Mouse (Mus musculus): ENCODE data around the gene Myo1a. TPM values are rescaled to one million over a fixed set of nuclear protein-coding genes. Genes with fewer than 3 reads are reported as not detected.
"Not testable (repeated sequence)": the region's sequence is repeated elsewhere in the genome, so short reads cannot be mapped to it uniquely, and the experiment has no call there.

Gene Myo1a
- polyA plus RNA-seq, 1 experiment from 2014 or later: 0.29 TPM

GRCm38 (mm10) chr10:127747254-127747653 lies 42.3 kb downstream of the Myo1a start:
- H3K4me2 ChIP-seq: peak overlapping the region; percentile 66; the same call in 1 of the 2 replicates
- H3K9me3 ChIP-seq (replicated peaks): no peaks in the 10 kb centered on the region
- H3K36me3 ChIP-seq: peaks cover 28% of the 10 kb centered on the region; the same call in 1 of the 2 replicates
- H3K27me3 ChIP-seq: no peaks in the 10 kb centered on the region
- no peak overlapping the region for H3K4me3 ChIP-seq
- no peak overlapping the region for H3K9ac ChIP-seq
- ATAC-seq (replicated peaks; ENCODE audit: insufficient number of reproducible peaks, insufficient read depth, low FRiP score, low read depth): no peak
- 80% methylated on average over 8 of the region's 8 CpGs for WGBS
- H3K4me1 ChIP-seq (replicated peaks): peaks cover 17% of the 10 kb centered on the region
- no peak overlapping the region for H3K27ac ChIP-seq

- peaks cover 11% of the 10 kb centered on the region; the same call in 1 of the 2 replicates for H3K36me3 ChIP-seq
- H3K4me2 ChIP-seq: peak overlapping the region; percentile 66
- no peaks in the 10 kb centered on the region for H3K27me3 ChIP-seq
- 11% methylated on average over 8 of the region's 8 CpGs for WGBS
- no peak overlapping the region; the same call in 1 of the 2 replicates for H3K9ac ChIP-seq
- no peak for ATAC-seq (replicated peaks; ENCODE audit: insufficient number of reproducible peaks, insufficient read depth, low FRiP score, low read depth)
- peak overlapping the region; percentile 50 for H3K4me3 ChIP-seq
- no peaks in the 10 kb centered on the region for H3K9me3 ChIP-seq (replicated peaks)
- peaks cover 17% of the 10 kb centered on the region for H3K4me1 ChIP-seq (replicated peaks)
- H3K27ac ChIP-seq: peak overlapping the region; percentile 63
Measured at GRCm38 (mm10) chr10:127748847-127749612, 44.1 kb downstream of the Myo1a start.

GRCm38 (mm10) chr10:127750136-127750777 lies 45.3 kb downstream of the Myo1a start:
- no peaks in the 10 kb centered on the region for H3K9me3 ChIP-seq (replicated peaks)
- peak overlapping the region; percentile 40; the same call in 1 of the 2 replicates for H3K9ac ChIP-seq
- no peaks in the 10 kb centered on the region for H3K27me3 ChIP-seq
- peak overlapping the region; percentile 66 for H3K4me2 ChIP-seq
- H3K36me3 ChIP-seq: peaks cover 5% of the 10 kb centered on the region; the same call in 1 of the 2 replicates
- peaks cover 29% of the 10 kb centered on the region for H3K4me1 ChIP-seq (replicated peaks)
- no peak for ATAC-seq (replicated peaks; ENCODE audit: insufficient number of reproducible peaks, insufficient read depth, low FRiP score, low read depth)
- H3K27ac ChIP-seq: peak overlapping the region; percentile 63
- peak overlapping the region; percentile 50 for H3K4me3 ChIP-seq
- 42% methylated on average over 24 of the region's 24 CpGs for WGBS

GRCm38 (mm10) chr10:127751548-127751947 lies 46.6 kb downstream of the Myo1a start, which contains the start of gene Gpr182:
Gpr182 (minus strand) TSS chr10:127751732.
- H3K4me2 ChIP-seq: peak within 1 kb of the TSS; percentile 66

GRCm38 (mm10) chr10:127754566-127755166 lies 49.7 kb downstream of the Myo1a start:
- H3K4me3 ChIP-seq: no peak overlapping the region
- no peaks in the 10 kb centered on the region for H3K27me3 ChIP-seq
- H3K9me3 ChIP-seq (replicated peaks): no peaks in the 10 kb centered on the region
- H3K4me2 ChIP-seq: no peak overlapping the region
- H3K36me3 ChIP-seq: no peaks in the 10 kb centered on the region
- no peak; the same call in 1 of the 2 replicates for ATAC-seq (replicated peaks; ENCODE audit: insufficient number of reproducible peaks, insufficient read depth, low FRiP score, low read depth)
- 64% methylated on average over 6 of the region's 6 CpGs for WGBS
- peak overlapping the region; percentile 65 for H3K27ac ChIP-seq
- peaks cover 18% of the 10 kb centered on the region for H3K4me1 ChIP-seq (replicated peaks)
- H3K9ac ChIP-seq: no peak overlapping the region

More at GRCm38 (mm10) chr10:127751548-127751947, 46.6 kb downstream of the Myo1a start, which contains the start of gene Gpr182:
- 39% methylated on average over 8 of the region's 8 CpGs for WGBS
- peak within 1 kb of the TSS; percentile 63 for H3K27ac ChIP-seq
- H3K27me3 ChIP-seq: no peaks in the 10 kb centered on the region
- no peaks in the 10 kb centered on the region; the same call in 1 of the 2 replicates for H3K36me3 ChIP-seq
- peak within 1 kb of the TSS; percentile 50 for H3K4me3 ChIP-seq
- H3K9me3 ChIP-seq (replicated peaks): no peaks in the 10 kb centered on the region
- 0 out of 2 replicates have a peak, but pooled peaks have one; percentile 47 for ATAC-seq (replicated peaks; ENCODE audit: insufficient number of reproducible peaks, insufficient read depth, low FRiP score, low read depth)
- H3K9ac ChIP-seq: peak within 1 kb of the TSS; percentile 40; the same call in 1 of the 2 replicates
- H3K4me1 ChIP-seq (replicated peaks): peaks cover 30% of the 10 kb centered on the region

- no peak overlapping the region for H3K9ac ChIP-seq
- H3K4me2 ChIP-seq: no peak overlapping the region
- H3K4me1 ChIP-seq (replicated peaks): peaks cover 15% of the 10 kb centered on the region
- H3K9me3 ChIP-seq (replicated peaks): no peaks in the 10 kb centered on the region
- no peaks in the 10 kb centered on the region for H3K36me3 ChIP-seq
- ATAC-seq (replicated peaks; ENCODE audit: insufficient number of reproducible peaks, insufficient read depth, low FRiP score, low read depth): no peak
- H3K4me3 ChIP-seq: no peak overlapping the region
- 41% methylated on average over 3 of the region's 3 CpGs for WGBS
- peak overlapping the region; percentile 64 for H3K27ac ChIP-seq
- no peaks in the 10 kb centered on the region for H3K27me3 ChIP-seq
Measured at GRCm38 (mm10) chr10:127755246-127755645, 50.3 kb downstream of the Myo1a start.

DNA sequence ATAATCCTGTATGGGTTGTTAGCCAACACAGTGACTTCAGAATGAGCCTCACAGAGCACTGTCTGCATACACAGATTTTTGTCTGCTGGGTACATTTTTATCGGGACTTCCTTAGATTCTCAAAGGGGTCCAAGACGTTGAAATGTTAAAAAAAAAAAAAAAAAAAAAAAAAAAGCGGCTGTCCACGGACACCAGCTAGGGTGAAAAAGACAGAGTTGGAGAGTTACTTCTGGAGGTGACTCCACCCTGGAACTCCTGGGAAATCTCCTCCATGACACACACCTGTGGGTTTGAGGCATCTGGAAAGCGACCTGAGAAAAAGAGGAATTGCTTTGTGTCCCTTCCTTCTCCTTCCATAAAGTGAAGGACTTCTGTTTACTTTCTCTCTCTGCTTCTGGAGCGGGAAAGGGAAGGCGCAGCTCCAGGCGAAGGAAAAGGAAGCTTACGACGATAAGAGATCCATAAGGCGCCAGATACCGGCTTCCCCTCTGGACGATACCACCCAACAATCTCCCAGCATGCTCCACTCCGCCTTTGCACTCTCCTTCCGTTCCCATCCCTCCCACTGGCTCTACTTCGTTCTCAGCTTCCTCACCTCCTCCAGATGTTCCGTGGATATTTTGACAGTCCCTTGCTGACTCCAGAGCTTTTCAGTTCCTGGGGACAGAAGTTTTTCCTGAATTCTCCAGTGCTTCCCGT lies 50.9 kb downstream of the Myo1a start:
- peak overlapping the region; percentile 52 for H3K4me2 ChIP-seq
- H3K27ac ChIP-seq: peak overlapping the region; percentile 64
- no peaks in the 10 kb centered on the region for H3K36me3 ChIP-seq
- H3K4me3 ChIP-seq: peak overlapping the region; percentile 24
- peaks cover 13% of the 10 kb centered on the region for H3K4me1 ChIP-seq (replicated peaks)
- H3K27me3 ChIP-seq: no peaks in the 10 kb centered on the region
- H3K9ac ChIP-seq: no peak overlapping the region
- 23% methylated on average over 18 of the region's 18 CpGs for WGBS
- H3K9me3 ChIP-seq (replicated peaks): no peaks in the 10 kb centered on the region
- peak; percentile 61 for ATAC-seq (replicated peaks; ENCODE audit: insufficient number of reproducible peaks, insufficient read depth, low FRiP score, low read depth)

DNA sequence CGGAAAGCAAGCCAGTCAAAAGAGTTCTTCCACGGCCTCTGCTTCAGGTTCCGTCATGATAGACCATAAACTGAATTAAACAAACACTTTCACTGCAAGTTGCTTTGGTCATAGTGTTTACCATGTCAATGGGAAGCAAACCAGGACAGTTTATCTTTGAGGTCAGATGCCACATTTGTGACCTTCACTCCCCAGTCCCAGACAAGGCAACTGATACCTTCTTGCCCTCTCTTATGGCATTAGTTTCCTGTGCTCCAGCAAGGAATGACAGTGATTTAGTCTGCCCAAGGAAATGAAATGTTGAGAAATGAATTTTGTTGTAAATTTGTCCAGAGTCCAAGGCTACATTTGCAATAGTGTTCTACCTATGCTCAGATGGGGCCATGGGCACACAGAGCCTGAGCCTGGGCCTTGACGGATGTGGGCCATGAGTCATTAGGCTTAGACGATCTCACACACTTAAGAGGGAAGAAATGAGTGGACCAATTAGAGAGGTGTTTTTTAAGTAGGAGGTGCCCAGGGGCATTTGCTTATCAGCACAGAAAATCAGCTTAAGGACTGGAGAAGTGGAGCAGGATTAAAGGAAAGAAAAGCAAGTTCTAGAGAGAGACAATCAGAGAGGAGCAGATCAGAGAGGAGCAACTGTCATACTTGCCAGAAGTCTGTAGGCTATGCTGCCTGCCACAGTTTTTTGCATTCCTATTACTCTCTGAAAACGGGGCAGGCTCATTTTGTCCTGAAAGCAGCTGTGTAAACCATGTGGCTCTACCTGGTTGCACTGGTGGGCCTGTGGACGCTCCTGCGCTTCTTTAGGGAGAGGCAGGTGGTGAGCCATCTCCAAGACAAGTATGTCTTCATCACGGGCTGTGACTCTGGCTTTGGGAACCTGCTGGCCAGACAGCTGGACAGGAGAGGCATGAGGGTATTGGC lies 54.5 kb downstream of the Myo1a start, which contains the start of the genes Rdh1 and Rdh16f1:
Gene Rdh1, plus strand, starts transcription at position 541 of the 930 bp plus-strand sequence.
Gene Rdh16f1, plus strand, starts transcription at position 607 of the 930 bp plus-strand sequence.
- Histone ChIP-seq H3K9ac (no peak within 1 kb of the TSS), H3K27ac (no peak within 1 kb of the TSS), H3K36me3 (no peaks in the 10 kb centered on the region), H3K4me1 (replicated peaks) (peaks cover 9% of the 10 kb centered on the region), H3K4me3 (no peak within 1 kb of the TSS), H3K27me3 (no peaks in the 10 kb centered on the region), H3K4me2 (no peak within 1 kb of the TSS), H3K9me3 (replicated peaks) (no peaks in the 10 kb centered on the region)
- no peak for ATAC-seq (replicated peaks; ENCODE audit: insufficient number of reproducible peaks, insufficient read depth, low FRiP score, low read depth)
- 61% methylated on average over 9 of the region's 9 CpGs for WGBS

DNA sequence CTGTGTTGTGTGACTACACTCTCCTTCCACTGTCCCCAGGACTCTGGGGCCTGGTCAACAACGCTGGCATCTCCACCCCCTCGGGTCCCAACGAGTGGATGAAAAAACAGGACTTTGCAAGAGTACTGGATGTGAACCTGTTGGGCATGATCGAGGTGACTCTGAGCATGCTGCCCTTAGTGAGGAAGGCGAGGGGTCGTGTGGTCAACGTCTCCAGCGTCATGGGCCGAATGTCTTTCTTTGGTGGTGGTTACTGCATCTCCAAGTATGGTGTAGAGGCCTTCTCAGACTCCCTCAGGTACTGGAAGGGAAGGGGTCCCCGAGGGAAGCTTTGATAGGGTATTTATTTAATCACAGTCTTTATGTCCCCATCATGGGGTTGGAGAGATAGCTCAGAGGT lies 58.0 kb downstream of the Myo1a start:
- H3K27ac ChIP-seq; H3K9me3 ChIP-seq (replicated peaks); H3K36me3 ChIP-seq; ATAC-seq (replicated peaks; ENCODE audit: insufficient number of reproducible peaks, insufficient read depth, low FRiP score, low read depth); H3K4me1 ChIP-seq (replicated peaks); H3K9ac ChIP-seq; H3K4me3 ChIP-seq; H3K4me2 ChIP-seq; H3K27me3 ChIP-seq: not testable (repeated sequence)
- 76% methylated on average over 10 of the region's 10 CpGs for WGBS

All from heart, embryonic 15.5 days (tissue).